Mouse (Mus musculus): ENCODE measurements around the gene Rhbg. TPM values are rescaled to one million over a fixed set of nuclear protein-coding genes. Genes with fewer than 3 reads are reported as not detected.

The Rhbg gene
- polyA plus RNA-seq, 1 experiment from 2014 or later, result 0.18 TPM

GRCm38 (mm10) chr3:88244071-88244470 is 10.4 kb downstream of the Rhbg start:
- no peak overlapping the region for H3K9ac ChIP-seq (ENCODE audit: low read depth, low read length)
- peaks cover 18% of the 10 kb centered on the region for H3K27me3 ChIP-seq (ENCODE audit: control insufficient read depth, insufficient read depth, low read depth, low read length)
- no peaks in the 10 kb centered on the region for H3K36me3 ChIP-seq (ENCODE audit: control insufficient read depth, insufficient read depth, low read length)
- no peak overlapping the region for H3K4me2 ChIP-seq (ENCODE audit: low read length)
- H3K9me3 ChIP-seq (replicated peaks; ENCODE audit: control insufficient read depth, low read length, poor library complexity, severe bottlenecking), result no peaks in the 10 kb centered on the region
- H3K4me3 ChIP-seq (ENCODE audit: low read depth, low read length), result no peak overlapping the region
- no peak for ATAC-seq
- H3K27ac ChIP-seq (ENCODE audit: low read length), result no peak overlapping the region
- H3K4me1 ChIP-seq (ENCODE audit: control insufficient read depth, insufficient read depth, low read length), result peaks cover 3% of the 10 kb centered on the region
- WGBS, result 9% methylated on average over 2 of the region's 2 CpGs

- Histone ChIP-seq H3K27ac (ENCODE audit: low read length) (peak overlapping the region; percentile 71), H3K27me3 (ENCODE audit: control insufficient read depth, insufficient read depth, low read depth, low read length) (peaks cover 19% of the 10 kb centered on the region), H3K4me2 (ENCODE audit: low read length) (0 out of 2 replicates have a peak overlapping the region, but pooled peaks have one; percentile 9), H3K4me3 (ENCODE audit: low read depth, low read length) (no peak overlapping the region), H3K9me3 (replicated peaks; ENCODE audit: control insufficient read depth, low read length, poor library complexity, severe bottlenecking) (no peaks in the 10 kb centered on the region), H3K36me3 (ENCODE audit: control insufficient read depth, insufficient read depth, low read length) (no peaks in the 10 kb centered on the region), H3K4me1 (ENCODE audit: control insufficient read depth, insufficient read depth, low read length) (peaks cover 6% of the 10 kb centered on the region), H3K9ac (ENCODE audit: low read depth, low read length) (no peak overlapping the region)
- peak; percentile 64 for ATAC-seq
- under 1% methylated on average over 13 of the region's 13 CpGs for WGBS
Observed at GRCm38 (mm10) chr3:88242531-88242930, 12.0 kb downstream of the Rhbg start.

DNA sequence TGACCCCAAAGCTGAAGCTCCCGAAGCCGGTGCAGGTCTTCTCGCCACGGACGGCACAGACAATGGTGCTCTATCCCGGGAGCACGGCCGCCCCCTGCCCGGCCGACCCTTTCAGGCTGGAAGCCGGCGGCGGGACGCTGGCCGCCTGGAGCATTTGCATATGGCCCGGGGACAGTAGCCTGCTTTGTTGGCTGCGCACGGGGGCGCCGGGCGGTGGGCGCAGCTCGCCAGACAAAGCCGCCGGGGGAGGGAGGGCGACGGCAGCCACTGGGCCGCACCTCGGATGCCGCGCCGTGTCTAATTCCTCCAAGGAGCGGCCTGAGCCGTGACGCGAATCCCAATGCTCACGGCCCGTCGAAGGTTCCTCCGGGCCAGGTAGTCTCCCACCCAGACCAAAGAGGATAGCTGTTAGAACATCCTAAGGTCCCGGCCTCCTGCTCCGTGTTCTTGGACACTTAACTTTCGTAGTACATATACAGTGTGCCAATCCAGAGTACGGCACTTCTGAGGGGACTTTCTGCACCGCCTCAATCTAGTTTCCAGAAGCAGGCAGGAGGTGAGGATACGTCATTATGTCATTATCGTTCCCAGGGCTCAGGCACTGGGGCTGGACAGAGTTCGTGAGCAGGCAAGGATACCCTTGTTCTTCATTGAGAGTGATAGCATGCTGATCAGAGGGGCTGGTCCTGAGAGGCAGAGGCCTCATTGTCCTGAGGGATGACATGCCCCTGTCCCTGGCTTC is 13.3 kb downstream of the Rhbg start:
- peaks cover 20% of the 10 kb centered on the region for H3K27me3 ChIP-seq (ENCODE audit: control insufficient read depth, insufficient read depth, low read depth, low read length)
- WGBS, result 2% methylated on average over 48 of the region's 48 CpGs
- peak overlapping the region; percentile 71 for H3K27ac ChIP-seq (ENCODE audit: low read length)
- no peaks in the 10 kb centered on the region for H3K36me3 ChIP-seq (ENCODE audit: control insufficient read depth, insufficient read depth, low read length)
- H3K9ac ChIP-seq (ENCODE audit: low read depth, low read length), result peak overlapping the region; percentile 42; the same call in 1 of the 2 replicates
- ATAC-seq, result peak; percentile 37; the same call in 1 of the 2 replicates
- H3K4me2 ChIP-seq (ENCODE audit: low read length), result peak overlapping the region; percentile 45
- H3K4me3 ChIP-seq (ENCODE audit: low read depth, low read length), result peak overlapping the region; percentile 10; the same call in 1 of the 2 replicates
- H3K9me3 ChIP-seq (replicated peaks; ENCODE audit: control insufficient read depth, low read length, poor library complexity, severe bottlenecking), result no peaks in the 10 kb centered on the region
- H3K4me1 ChIP-seq (ENCODE audit: control insufficient read depth, insufficient read depth, low read length), result peaks cover 9% of the 10 kb centered on the region

DNA sequence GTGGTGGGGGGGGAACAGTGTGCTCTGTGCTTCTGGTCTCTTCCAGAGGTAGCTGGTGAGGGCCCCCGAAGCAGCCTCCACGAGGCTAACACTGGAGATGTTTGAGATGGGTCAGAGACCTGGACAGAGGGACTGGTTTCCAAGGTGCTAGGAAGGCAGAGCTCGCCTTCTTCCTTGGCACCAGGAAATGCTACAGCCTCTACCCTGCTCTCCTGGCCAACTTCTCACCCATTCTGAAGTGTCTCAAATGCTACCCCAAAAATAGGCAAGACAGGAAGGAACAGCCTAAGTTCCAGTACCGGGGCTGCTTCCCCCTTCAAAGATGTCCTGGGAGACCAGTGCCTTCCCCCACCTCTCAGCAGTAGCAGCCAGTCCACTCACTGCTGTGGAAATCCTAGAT is 15.1 kb downstream of the Rhbg start:
- Histone ChIP-seq H3K9me3 (replicated peaks; ENCODE audit: control insufficient read depth, low read length, poor library complexity, severe bottlenecking) (no peaks in the 10 kb centered on the region), H3K9ac (ENCODE audit: low read depth, low read length) (no peak overlapping the region), H3K27me3 (ENCODE audit: control insufficient read depth, insufficient read depth, low read depth, low read length) (peaks cover 20% of the 10 kb centered on the region), H3K4me1 (ENCODE audit: control insufficient read depth, insufficient read depth, low read length) (peaks cover 9% of the 10 kb centered on the region), H3K27ac (ENCODE audit: low read length) (peak overlapping the region; percentile 47), H3K4me3 (ENCODE audit: low read depth, low read length) (no peak overlapping the region), H3K36me3 (ENCODE audit: control insufficient read depth, insufficient read depth, low read length) (no peaks in the 10 kb centered on the region), H3K4me2 (ENCODE audit: low read length) (no peak overlapping the region)
- WGBS, result 59% methylated on average over 4 of the region's 4 CpGs
- no peak for ATAC-seq

- Histone ChIP-seq H3K9ac (ENCODE audit: low read depth, low read length) (no peak overlapping the region), H3K4me1 (ENCODE audit: control insufficient read depth, insufficient read depth, low read length) (peaks cover 9% of the 10 kb centered on the region), H3K4me3 (ENCODE audit: low read depth, low read length) (no peak overlapping the region), H3K27ac (ENCODE audit: low read length) (peak overlapping the region; percentile 73), H3K4me2 (ENCODE audit: low read length) (no peak overlapping the region), H3K36me3 (ENCODE audit: control insufficient read depth, insufficient read depth, low read length) (no peaks in the 10 kb centered on the region), H3K27me3 (ENCODE audit: control insufficient read depth, insufficient read depth, low read depth, low read length) (peaks cover 23% of the 10 kb centered on the region), H3K9me3 (replicated peaks; ENCODE audit: control insufficient read depth, low read length, poor library complexity, severe bottlenecking) (no peaks in the 10 kb centered on the region)
- WGBS, result 27% methylated on average over 8 of the region's 8 CpGs
- ATAC-seq, result peak; percentile 66
Observed at GRCm38 (mm10) chr3:88238866-88239391, 15.6 kb downstream of the Rhbg start.

DNA sequence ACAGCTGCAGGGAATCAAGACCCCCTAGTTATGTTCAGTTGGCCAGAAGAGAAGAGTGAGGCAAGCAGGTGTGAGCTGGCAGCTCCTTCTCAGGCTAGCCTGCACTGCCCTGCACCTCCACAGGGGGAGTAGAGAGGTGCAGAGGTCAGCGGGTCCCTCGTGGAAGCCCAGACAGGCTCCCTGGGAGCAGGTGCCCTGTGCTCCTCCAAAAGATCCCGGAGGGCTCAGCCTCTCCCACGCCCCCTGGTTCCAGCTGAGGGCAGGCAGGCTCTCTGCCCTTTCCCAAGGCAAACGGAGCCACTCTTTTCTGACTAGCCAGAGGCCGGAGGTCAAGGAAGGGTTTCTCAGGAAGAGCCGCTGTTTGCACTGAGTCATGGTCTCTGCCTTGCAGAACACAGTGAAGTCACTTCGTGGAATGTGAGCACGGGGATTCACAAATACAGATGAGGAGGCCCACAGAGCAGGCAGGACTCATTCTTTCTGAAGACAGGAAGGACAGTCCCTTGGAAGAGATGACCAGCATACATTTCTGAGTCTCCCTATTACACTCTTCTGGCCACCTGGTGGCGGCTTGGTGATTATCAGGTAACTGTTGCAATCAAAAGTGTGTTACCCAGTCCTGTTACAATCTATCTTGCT is 16.8 kb downstream of the Rhbg start:
- Histone ChIP-seq H3K4me3 (ENCODE audit: low read depth, low read length) (no peak overlapping the region), H3K4me2 (ENCODE audit: low read length) (no peak overlapping the region), H3K27me3 (ENCODE audit: control insufficient read depth, insufficient read depth, low read depth, low read length) (peaks cover 19% of the 10 kb centered on the region), H3K9me3 (replicated peaks; ENCODE audit: control insufficient read depth, low read length, poor library complexity, severe bottlenecking) (no peaks in the 10 kb centered on the region), H3K27ac (ENCODE audit: low read length) (peak overlapping the region; percentile 73), H3K9ac (ENCODE audit: low read depth, low read length) (0 out of 2 replicates have a peak overlapping the region, but pooled peaks have one; percentile 11), H3K4me1 (ENCODE audit: control insufficient read depth, insufficient read depth, low read length) (peaks cover 15% of the 10 kb centered on the region), H3K36me3 (ENCODE audit: control insufficient read depth, insufficient read depth, low read length) (no peaks in the 10 kb centered on the region)
- no peak for ATAC-seq
- WGBS, result 10% methylated on average over 10 of the region's 10 CpGs

- ATAC-seq, result no peak
- Histone ChIP-seq H3K9me3 (replicated peaks; ENCODE audit: control insufficient read depth, low read length, poor library complexity, severe bottlenecking) (no peaks in the 10 kb centered on the region), H3K36me3 (ENCODE audit: control insufficient read depth, insufficient read depth, low read length) (no peaks in the 10 kb centered on the region), H3K4me1 (ENCODE audit: control insufficient read depth, insufficient read depth, low read length) (peaks cover 12% of the 10 kb centered on the region), H3K4me2 (ENCODE audit: low read length) (no peak overlapping the region), H3K27me3 (ENCODE audit: control insufficient read depth, insufficient read depth, low read depth, low read length) (peaks cover 16% of the 10 kb centered on the region), H3K4me3 (ENCODE audit: low read depth, low read length) (no peak overlapping the region), H3K9ac (ENCODE audit: low read depth, low read length) (0 out of 2 replicates have a peak overlapping the region, but pooled peaks have one; percentile 11), H3K27ac (ENCODE audit: low read length) (peak overlapping the region; percentile 73)
- WGBS, result 4% methylated on average over 6 of the region's 6 CpGs
Observed at GRCm38 (mm10) chr3:88237161-88237555, 17.4 kb downstream of the Rhbg start.

GRCm38 (mm10) chr3:88235616-88236015 is 18.9 kb downstream of the Rhbg start:
- Histone ChIP-seq H3K9ac (ENCODE audit: low read depth, low read length) (no peak overlapping the region), H3K27me3 (ENCODE audit: control insufficient read depth, insufficient read depth, low read depth, low read length) (peaks cover 8% of the 10 kb centered on the region), H3K9me3 (replicated peaks; ENCODE audit: control insufficient read depth, low read length, poor library complexity, severe bottlenecking) (no peaks in the 10 kb centered on the region), H3K4me1 (ENCODE audit: control insufficient read depth, insufficient read depth, low read length) (peaks cover 24% of the 10 kb centered on the region), H3K36me3 (ENCODE audit: control insufficient read depth, insufficient read depth, low read length) (no peaks in the 10 kb centered on the region), H3K4me2 (ENCODE audit: low read length) (no peak overlapping the region), H3K4me3 (ENCODE audit: low read depth, low read length) (no peak overlapping the region), H3K27ac (ENCODE audit: low read length) (no peak overlapping the region)
- 25% methylated on average over 2 of the region's 2 CpGs for WGBS
- no peak for ATAC-seq

- peaks cover 25% of the 10 kb centered on the region for H3K4me1 ChIP-seq (ENCODE audit: control insufficient read depth, insufficient read depth, low read length)
Observed at GRCm38 (mm10) chr3:88235216-88235615, 19.3 kb downstream of the Rhbg start.

More at GRCm38 (mm10) chr3:88235216-88235615, 19.3 kb downstream of the Rhbg start:
- Histone ChIP-seq H3K4me2 (ENCODE audit: low read length) (no peak overlapping the region), H3K27ac (ENCODE audit: low read length) (no peak overlapping the region), H3K9me3 (replicated peaks; ENCODE audit: control insufficient read depth, low read length, poor library complexity, severe bottlenecking) (no peaks in the 10 kb centered on the region), H3K9ac (ENCODE audit: low read depth, low read length) (no peak overlapping the region), H3K27me3 (ENCODE audit: control insufficient read depth, insufficient read depth, low read depth, low read length) (peaks cover 8% of the 10 kb centered on the region), H3K4me3 (ENCODE audit: low read depth, low read length) (no peak overlapping the region), H3K36me3 (ENCODE audit: control insufficient read depth, insufficient read depth, low read length) (no peaks in the 10 kb centered on the region)
- WGBS, result 5% methylated on average over 3 of the region's 3 CpGs
- ATAC-seq, result no peak

Measured in midbrain, embryonic 16.5 days (tissue).